Mouse (Mus musculus) ES-Bruce4 (cell line): Measurements from ENCODE around the gene AI464131. TPM values are rescaled to one million over a fixed set of nuclear protein-coding genes. Genes with fewer than 3 reads are reported as not detected.
A peak's percentile ranks its signal among the peaks of the same experiment; 100 is the strongest.

Experiments
- H3K27ac ChIP-seq: 2 replicates; pipeline ENCODE4 v1.5.1; 2012; ENCODE audit warnings: low read length, inconsistent platforms; ENCODE audit not compliant: insufficient read depth
- H3K27me3 ChIP-seq: 2 replicates; pipeline ENCODE4 v1.6.1; 2012; ENCODE audit warnings: mild to moderate bottlenecking, low read length, inconsistent platforms; ENCODE audit not compliant: control insufficient read depth, poor library complexity, insufficient read depth, severe bottlenecking
- H3K36me3 ChIP-seq: 2 replicates; pipeline ENCODE4 v1.6.1; 2012; ENCODE audit warnings: inconsistent platforms, mild to moderate bottlenecking, low read length, moderate library complexity; ENCODE audit not compliant: control insufficient read depth, poor library complexity, insufficient read depth, severe bottlenecking
- H3K4me1 ChIP-seq: one replicate; pipeline ENCODE4 v1.8.1; 2011; ENCODE audit warnings: low read length; ENCODE audit not compliant: control insufficient read depth, insufficient read depth
- H3K4me3 ChIP-seq: 2 replicates; pipeline ENCODE4 v1.5.1; 2011; ENCODE audit warnings: low read depth, mild to moderate bottlenecking, low read length
- H3K9ac ChIP-seq: 2 replicates; pipeline ENCODE4 v1.6.1; 2012; ENCODE audit warnings: low read depth, mild to moderate bottlenecking, inconsistent platforms; ENCODE audit not compliant: poor library complexity, severe bottlenecking
- H3K9me3 ChIP-seq: replicated peaks from 2 replicates; pipeline ENCODE4 v1.6.1; 2012; ENCODE audit warnings: mild to moderate bottlenecking, low read length, inconsistent platforms; ENCODE audit not compliant: control insufficient read depth, poor library complexity, insufficient read depth, severe bottlenecking
- CTCF ChIP-seq: IDR thresholded peaks from one replicate; pipeline ENCODE4 v1.8.1; 2011; ENCODE audit warnings: low read depth, low read length
- EP300 ChIP-seq: IDR thresholded peaks from 2 replicates; pipeline ENCODE4 v1.6.1; 2011; ENCODE audit warnings: low read depth, low read length; ENCODE audit not compliant: insufficient read depth
- POLR2A ChIP-seq: IDR thresholded peaks from one replicate; pipeline ENCODE4 v1.8.1; 2011; ENCODE audit warnings: low read length; ENCODE audit not compliant: insufficient read depth
- polyA plus RNA-seq: library from polyadenylated mRNA; stranded (reverse); fragments of >200 nt; gene quantifications from 2 replicates; pipeline ENCODE4 v1.2.4, GENCODE M21; 2011; ENCODE audit warnings: low read depth; ENCODE audit not compliant: missing spikeins, insufficient read depth, insufficient read length

The AI464131 gene
- polyA plus RNA-seq, 1 experiment = 3.9 TPM

DNA sequence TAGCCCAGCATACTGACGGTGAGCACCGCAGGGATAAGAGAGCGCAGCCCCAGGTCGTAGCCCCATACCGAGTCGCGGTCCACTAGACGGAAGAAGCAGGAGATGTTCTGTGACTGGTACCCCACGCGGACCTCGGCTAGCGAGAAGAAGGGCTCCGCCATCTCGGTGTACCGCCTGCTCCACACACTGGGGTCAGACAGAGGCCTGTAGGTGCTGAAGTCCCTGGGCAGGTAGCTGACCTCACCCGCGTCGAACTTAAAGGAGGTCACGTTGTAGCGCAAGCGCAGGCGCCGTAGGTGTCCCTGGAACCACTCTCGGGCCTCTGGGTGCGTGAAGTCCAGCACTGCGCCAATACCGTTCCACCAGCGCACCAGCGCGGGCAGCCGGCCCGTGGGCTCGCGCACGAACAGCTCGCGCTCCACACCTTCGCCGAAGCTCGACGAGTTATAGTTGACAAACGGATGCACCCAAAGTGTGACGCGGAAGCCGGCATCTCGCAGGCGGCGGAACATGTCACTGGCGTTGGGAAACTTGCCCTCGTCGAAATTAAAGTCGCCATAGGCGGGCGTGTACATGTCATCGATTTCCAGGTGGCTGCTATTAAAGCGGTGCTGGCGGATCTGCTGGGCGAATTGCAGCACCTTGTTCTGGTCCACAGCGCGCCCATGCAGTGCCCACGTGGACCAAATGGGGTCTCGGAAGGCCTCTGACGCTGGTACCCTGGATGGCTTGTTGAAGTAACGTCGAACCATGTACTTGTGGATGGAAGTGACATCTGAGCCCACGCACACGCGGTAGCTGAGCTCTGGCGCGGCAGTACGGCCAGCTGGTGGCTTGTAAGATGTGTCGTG, 4.7 kb downstream of the AI464131 start:
- no peak overlapping the region for H3K27ac ChIP-seq
- H3K27me3 ChIP-seq = no peaks in the 10 kb centered on the region
- no peaks in the 10 kb centered on the region for H3K36me3 ChIP-seq
- H3K4me3 ChIP-seq = peak overlapping the region; percentile 51
- peaks cover 2% of the 10 kb centered on the region for H3K4me1 ChIP-seq
- H3K9me3 ChIP-seq = no peaks in the 10 kb centered on the region
- TF ChIP-seq CTCF (no peak), EP300 (no peak)
- H3K9ac ChIP-seq = peak overlapping the region; percentile 0; the same call in 1 of the 2 replicates

DNA sequence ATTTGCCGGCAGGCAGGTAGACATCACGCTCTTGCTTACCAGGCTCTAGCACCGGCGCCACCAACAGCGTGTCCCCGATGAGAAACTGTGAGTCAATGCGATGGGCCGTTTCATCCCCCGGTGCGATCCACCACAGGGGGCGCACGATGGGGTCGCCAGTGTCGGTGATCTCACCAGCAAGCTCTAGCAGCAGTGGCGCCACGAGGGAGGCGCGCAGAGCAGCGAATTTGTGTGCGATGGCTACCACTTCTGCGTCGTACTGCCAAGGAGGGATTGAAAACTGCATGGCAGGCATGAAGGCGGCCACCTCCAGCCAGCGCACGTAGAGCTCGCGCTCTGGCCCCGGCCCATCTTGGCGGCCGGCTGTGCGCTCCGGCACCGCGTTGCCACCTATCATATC, 5.3 kb downstream of the AI464131 start:
- Histone ChIP-seq H3K4me3 (peak overlapping the region; percentile 51), H3K9ac (0 out of 2 replicates have a peak overlapping the region, but pooled peaks have one; percentile 0), H3K36me3 (no peaks in the 10 kb centered on the region), H3K27ac (no peak overlapping the region), H3K9me3 (no peaks in the 10 kb centered on the region), H3K4me1 (peaks cover 2% of the 10 kb centered on the region), H3K27me3 (no peaks in the 10 kb centered on the region)
- peak; percentile 59 for TF ChIP-seq CTCF
- no peak for TF ChIP-seq POLR2A

DNA sequence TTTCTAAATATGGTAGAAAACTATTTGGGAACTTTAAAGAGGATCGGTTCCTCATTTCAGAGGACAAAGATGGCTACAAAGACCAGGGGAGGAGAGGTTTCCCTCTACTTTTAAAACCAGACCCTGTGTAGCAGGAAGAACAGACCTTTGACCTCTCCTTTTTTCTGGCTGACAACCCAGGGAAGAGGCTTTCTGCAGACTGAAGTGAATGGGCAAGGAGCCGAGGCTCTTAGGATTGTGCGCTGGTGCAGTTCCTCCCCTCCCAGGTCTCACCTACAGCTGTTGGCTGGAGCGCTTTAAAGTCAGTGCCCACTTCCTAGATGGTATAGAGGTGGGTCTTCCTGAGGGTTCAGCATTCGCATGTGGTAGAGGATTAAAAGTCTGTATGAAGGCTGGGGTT, 5.8 kb downstream of the AI464131 start:
- no peaks in the 10 kb centered on the region for H3K36me3 ChIP-seq
- peaks cover 2% of the 10 kb centered on the region for H3K4me1 ChIP-seq
- no peak overlapping the region for H3K27ac ChIP-seq
- no peaks in the 10 kb centered on the region for H3K27me3 ChIP-seq
- no peak overlapping the region for H3K4me3 ChIP-seq
- no peak overlapping the region for H3K9ac ChIP-seq
- no peaks in the 10 kb centered on the region for H3K9me3 ChIP-seq
- TF ChIP-seq POLR2A = no peak

DNA sequence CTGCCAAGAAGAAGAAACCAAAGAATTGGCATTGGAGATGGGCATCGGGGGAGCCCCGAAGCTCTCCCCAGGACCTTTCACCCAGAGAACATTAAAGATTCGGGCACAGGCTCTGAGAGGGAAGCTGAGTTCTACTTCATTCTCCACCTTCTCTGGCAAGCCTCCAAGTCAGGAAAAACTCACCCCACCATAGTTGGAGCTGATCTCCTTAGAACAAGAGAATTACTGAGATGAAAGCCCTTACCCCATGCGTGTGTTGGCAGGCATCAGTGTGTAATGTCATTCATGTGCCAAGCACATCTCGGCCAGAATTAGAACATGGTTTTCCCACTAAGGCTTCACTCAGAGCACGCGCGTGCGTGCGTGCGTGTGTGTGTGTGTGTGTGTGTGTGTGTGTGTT, 7.0 kb downstream of the AI464131 start:
- no peak overlapping the region for H3K4me3 ChIP-seq
- TF ChIP-seq CTCF = no peak
- TF ChIP-seq EP300 = no peak
- TF ChIP-seq POLR2A = no peak
- H3K4me1 ChIP-seq = peaks cover 2% of the 10 kb centered on the region
- H3K27ac ChIP-seq = no peak overlapping the region
- no peaks in the 10 kb centered on the region for H3K27me3 ChIP-seq
- no peaks in the 10 kb centered on the region for H3K9me3 ChIP-seq
- no peaks in the 10 kb centered on the region for H3K36me3 ChIP-seq
- H3K9ac ChIP-seq = no peak overlapping the region

GRCm38 (mm10) chr4:41495076-41495475, 7.8 kb downstream of the AI464131 start:
- no peaks in the 10 kb centered on the region for H3K9me3 ChIP-seq
- H3K4me1 ChIP-seq = peaks cover 2% of the 10 kb centered on the region
- H3K27me3 ChIP-seq = no peaks in the 10 kb centered on the region
- no peaks in the 10 kb centered on the region for H3K36me3 ChIP-seq
- TF ChIP-seq CTCF = no peak
- no peak for TF ChIP-seq POLR2A
- no peak for TF ChIP-seq EP300
- no peak overlapping the region for H3K4me3 ChIP-seq
- no peak overlapping the region for H3K27ac ChIP-seq
- H3K9ac ChIP-seq = no peak overlapping the region

DNA sequence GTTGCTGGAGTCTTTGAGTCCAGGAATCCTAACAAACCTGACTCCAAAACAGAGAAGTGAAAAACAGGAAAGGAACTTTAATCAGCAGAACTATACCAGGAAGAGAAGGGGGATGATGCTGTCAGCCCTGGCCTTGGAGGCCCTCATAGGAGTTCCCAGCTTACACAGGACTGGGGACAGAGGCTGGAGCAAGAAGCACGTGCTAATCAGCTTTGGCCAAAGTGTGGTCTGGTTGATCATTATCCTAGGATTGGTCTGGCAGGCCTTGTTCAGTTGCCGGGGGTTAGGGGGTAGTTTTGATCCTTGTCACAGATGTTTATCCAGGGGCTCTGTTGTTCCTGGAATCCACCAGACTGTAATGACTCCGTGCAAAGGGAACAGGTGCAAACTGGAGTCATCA, 8.5 kb downstream of the AI464131 start:
- Histone ChIP-seq H3K27ac (no peak overlapping the region), H3K4me1 (peaks cover 2% of the 10 kb centered on the region), H3K9ac (no peak overlapping the region), H3K27me3 (no peaks in the 10 kb centered on the region), H3K9me3 (no peaks in the 10 kb centered on the region), H3K4me3 (no peak overlapping the region), H3K36me3 (no peaks in the 10 kb centered on the region)
- TF ChIP-seq CTCF (no peak), EP300 (no peak), POLR2A (no peak)
